Mouse (Mus musculus): ENCODE results near the gene F2r. TPM values are rescaled to one million over a fixed set of nuclear protein-coding genes. Genes with fewer than 3 reads are reported as not detected.

The F2r gene
- total RNA-seq, 2 experiments from 2014 or later: 27.9 to 30.4 TPM

DNA sequence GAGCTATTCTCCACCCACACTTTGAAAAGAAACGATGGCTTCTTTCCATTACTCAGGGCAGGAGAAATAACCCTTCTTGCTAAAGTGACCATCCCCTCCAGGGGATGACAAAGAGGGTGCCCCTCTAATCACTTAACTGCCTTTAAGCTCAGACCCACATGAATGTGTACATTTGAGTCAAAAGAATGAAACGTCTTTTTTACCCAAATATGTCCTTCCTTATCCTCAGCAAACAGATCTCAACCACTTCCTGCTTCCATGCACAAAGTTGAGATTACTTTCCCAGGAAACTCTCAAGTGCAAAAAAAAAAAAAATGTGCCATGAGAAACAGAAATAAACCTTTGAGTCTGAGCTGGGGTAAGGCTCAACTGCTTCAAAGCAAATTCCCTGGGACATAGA lies 16.2 kb upstream of the F2r start:
- intact Hi-C loops (cut with DNase I): no loop called here
- no peak for DNase-seq

DNA sequence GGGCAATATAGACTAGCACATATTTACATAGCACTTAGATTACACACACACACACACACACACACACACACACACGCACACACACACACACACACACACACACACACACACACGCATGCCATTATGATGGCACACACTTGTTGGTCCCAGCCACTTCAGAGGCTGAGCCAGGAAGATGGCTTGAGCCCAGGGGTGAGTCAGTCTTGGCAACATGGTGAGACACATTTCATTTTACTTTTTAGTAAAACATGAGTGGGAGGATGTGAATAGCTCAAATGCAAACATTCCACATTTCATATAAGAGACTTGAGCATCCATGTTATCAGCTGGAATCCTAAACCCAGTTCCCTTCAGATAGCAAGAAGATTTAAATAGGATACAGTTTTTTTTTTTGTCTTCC lies 15.1 kb upstream of the F2r start:
- intact Hi-C loops (cut with DNase I): no loop called here
- peak in 1 of 2 experiments; percentile 55 for DNase-seq

DNA sequence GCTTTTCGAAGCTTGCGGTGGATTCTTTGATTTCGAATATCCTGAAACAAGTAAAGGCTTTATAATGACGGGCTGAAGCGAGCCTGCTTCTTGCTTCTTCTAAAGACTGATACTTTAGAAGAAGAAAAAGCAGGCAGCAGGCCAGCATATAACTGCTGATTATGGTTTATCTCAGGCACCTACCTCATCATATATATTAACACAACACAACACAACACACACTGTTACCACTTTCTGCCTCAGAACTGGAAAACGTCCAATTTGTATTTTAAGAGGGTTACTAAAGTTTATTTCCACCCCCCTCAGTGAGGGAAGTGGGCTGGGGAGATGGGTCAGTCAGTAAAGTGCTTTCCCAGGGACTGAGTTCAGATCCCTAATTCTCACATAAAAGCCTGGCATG lies 13.9 kb upstream of the F2r start:
- DNase-seq: no peak
- intact Hi-C loops (cut with DNase I): no loop called here

DNA sequence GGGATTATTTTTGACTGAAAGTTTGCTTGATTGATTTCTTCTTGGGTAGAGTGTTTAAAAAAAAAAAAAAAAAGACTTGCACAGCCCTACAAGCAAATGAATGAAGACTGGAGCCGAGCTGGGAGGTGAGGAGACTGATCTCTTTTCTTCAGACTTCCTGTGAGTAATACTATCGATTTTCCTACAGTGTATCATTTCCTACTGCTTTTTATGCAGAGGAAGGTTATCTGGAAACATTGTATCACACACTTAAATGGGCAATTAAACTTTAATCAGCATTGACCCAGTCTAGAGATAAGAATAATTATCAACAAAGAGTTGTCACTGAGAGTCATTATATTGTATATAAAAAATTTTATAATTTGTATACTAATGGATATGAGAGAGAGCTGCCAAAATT lies 12.5 kb upstream of the F2r start:
- intact Hi-C loops (cut with DNase I): no loop called here
- DNase-seq: no peak

DNA sequence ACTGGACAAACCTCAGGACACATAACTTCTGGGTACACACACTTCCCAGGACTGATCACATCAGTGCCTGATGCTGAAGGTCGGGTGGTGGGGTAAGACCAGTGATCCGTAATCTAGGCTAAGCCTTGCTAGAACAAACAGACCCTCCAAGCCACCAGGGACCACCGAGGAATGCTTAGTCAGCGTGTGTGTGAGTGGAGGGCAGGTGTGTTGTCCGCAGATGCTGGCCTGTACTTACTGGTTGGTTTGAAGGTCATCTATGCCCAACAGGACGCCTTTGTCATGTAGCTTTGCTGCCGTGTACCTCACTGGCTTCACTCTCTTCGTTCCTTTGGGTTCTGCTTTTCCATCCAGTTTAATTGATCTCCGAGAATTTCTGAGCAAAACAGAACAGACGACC lies 11.5 kb upstream of the F2r start:
- no peak for DNase-seq
- intact Hi-C loops (cut with DNase I): no loop called here

DNA sequence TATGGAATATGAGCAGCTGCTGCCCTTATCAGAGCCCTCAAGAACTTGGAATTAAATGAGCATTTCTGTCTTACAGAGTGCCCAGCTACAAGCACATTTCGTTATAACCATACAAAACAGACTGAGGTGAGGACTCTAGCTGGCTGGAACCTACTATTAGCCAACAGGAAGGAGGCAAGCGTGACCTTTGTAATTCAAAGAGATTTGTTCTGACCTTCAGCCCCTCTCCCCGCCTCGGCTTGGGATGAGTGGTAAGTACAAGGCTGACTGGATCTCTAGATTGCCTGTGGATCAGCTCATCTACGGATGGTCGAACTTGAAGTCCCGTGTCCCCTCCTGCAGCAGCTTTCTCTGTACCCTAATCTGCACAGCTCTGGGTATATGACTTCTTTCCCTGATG lies 8.4 kb upstream of the F2r start:
- intact Hi-C loops (cut with DNase I): no loop called here
- no peak for DNase-seq

DNA sequence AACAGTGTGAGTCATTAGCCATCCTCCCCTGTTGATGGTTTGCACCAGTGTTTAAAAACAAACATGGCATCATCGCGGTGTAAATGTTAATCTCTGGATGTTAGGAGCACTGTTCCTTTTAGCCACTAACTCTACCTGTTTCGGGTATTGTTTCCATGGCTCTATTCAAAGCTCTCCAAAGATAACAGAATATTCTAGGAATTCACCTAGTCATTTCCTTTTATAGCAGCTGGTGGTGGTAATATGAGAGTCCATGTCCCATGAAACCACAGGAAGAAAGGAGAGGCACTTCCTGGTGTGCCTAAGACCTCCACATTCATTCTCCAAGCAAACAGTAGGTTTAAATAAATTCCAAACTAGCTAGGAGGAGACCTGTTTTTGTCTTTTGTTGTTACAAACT lies 4.8 kb upstream of the F2r start:
- intact Hi-C loops (cut with DNase I): no loop called here
- DNase-seq: no peak

DNA sequence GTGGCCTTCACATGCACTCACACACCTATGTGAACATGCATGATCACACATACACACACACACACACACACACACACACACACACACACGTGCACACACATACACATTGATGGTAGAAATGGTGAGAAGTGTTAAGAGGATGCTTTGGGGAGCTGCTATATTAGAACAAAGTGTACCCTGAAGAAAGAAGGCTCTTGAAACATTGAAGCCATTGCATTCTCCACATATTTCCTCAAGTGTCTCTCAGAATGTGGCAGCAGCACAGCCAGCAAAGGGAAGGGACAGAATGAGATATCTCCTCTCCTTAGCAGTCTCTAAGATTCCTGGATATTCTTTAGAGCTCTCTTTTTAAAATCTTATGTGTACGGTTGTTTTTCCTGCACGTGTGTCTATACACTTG lies 3.3 kb upstream of the F2r start:
- DNase-seq: no peak

DNA sequence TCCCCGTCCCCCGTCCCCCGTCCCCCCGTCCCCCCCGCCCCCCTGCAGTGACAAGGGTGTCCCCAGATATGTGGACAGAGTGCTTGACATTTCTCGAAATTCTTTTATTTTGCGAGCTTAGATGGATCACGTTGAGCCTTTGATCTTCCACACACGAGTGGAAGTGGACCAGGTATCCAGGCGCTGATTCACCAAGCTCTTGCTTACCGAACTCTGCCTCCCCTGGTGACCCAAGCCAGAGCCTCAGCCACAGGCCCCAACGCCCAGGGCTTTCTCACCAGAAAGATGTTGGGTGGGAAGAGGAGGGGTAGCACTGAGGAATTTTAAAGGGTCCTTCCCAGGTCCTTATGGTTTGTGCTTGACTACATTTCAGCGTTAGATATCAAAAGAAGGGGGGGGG lies 572 bp upstream of the F2r start:
- intact Hi-C loops (cut with DNase I): loop anchor here (2.0 to 5.0 kb wide), 2 partner anchors 40 to 57 kb away; no protein-coding TSS in a partner anchor
- DNase-seq: no peak

More for the DNA sequence above, 3.3 kb upstream of the F2r start:
- intact Hi-C loops (cut with DNase I): no loop called here

DNA sequence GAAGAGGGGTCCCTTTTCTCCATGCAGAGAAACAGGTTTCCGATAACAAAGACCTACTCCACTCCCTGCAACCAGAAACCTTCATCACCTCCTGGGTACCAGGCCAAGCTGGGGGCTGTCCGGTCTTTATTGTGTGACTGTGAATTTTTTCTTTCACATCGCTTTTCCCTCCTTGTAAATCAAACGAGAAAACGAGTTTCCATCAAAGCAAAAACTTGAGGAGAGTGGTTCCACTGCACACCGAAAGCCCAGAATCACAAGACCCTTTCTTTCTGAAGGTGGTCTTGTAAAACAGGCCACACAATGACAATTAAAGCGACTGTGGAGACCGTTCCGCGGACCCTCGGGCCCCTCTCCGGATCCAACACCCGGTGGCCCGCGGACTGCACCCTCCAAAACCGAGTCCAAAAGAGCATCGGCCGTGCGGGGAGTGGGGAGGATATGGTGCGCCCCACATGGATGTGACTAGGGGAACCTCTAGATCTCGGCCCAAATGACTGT lies 566 bp downstream of the F2r start:
- no peak for DNase-seq
- intact Hi-C loops (cut with DNase I): loop anchor here (2.0 to 5.0 kb wide), 3 partner anchors 41 to 55 kb away; no protein-coding TSS in a partner anchor

DNA sequence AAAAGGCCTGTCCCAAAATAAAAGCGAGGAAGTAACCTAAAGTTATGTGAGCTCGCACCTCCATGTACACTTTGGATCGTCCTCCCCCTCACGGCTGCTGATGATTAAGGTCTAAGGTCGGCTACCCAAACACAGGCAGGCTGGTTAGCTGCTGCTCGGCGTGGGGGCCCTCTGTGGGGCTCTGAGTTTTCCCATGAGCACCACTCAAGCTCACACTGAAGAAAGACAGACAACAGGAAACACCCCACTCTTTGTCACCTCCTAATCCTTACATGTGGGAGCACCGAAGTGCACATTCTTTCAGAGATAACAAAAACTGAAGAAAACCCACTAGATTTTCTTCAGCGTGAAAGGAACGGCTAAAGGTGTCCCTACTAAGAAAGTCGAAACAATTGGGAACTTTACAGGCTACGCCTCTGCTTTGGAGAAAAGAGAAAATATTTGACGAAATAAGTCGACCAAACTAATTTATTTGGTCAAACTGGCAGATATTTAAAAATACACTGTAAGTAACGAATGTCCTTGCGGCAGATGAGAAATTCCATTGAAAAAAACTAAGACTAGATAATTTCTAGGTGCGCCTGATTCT lies 1.1 kb downstream of the F2r start:
- no peak for DNase-seq
- intact Hi-C loops (cut with DNase I): loop anchor here (2.0 to 5.0 kb wide), 2 partner anchors 50 to 55 kb away; no protein-coding TSS in a partner anchor

DNA sequence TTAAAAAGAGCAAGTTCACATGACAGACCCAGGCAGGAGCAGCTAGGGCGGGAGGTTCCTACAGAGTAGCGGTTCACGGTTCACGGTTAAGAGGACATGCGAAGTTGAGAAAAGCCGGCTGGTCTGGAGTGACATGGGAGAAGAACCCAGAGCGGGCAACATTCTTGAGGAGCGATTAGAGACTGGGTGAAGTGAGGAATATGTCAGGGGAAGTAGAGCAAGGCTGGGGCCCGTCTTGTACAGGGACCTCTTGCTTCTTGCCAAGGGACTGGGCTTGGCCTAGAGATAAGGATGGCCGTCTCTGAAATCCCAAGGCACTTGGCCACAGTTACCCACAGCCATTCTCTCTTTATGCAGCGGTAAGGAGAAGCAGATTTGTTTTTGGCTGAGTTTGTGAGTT lies 1.8 kb downstream of the F2r start:
- DNase-seq: no peak
- intact Hi-C loops (cut with DNase I): loop anchor here (2.0 to 5.0 kb wide), 2 partner anchors 50 to 54 kb away; no protein-coding TSS in a partner anchor

DNA sequence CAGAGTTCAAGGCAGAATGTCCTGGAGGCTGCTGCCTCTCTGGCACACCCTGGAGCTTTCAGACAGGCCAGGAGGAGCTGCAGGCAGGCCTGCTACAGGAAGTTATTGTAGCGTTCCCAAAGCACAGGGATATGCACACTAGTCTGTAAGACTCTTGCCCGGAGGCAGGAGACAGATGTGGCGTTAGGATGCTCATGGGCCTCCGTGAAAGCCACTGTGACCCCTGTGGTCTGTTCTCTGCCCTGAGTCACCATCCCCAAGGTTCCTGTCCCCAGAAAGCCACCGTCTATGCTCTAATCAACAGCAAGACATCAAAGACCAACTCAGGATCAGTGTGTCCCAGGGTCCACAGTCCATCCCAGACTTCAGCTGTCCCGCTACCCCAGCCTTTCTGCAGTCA lies 3.5 kb downstream of the F2r start:
- intact Hi-C loops (cut with DNase I): loop anchor here (5.0 kb wide), 1 partner anchor 52 kb away; no protein-coding TSS in a partner anchor
- peak in 1 of 2 experiments; percentile 28 for DNase-seq

DNA sequence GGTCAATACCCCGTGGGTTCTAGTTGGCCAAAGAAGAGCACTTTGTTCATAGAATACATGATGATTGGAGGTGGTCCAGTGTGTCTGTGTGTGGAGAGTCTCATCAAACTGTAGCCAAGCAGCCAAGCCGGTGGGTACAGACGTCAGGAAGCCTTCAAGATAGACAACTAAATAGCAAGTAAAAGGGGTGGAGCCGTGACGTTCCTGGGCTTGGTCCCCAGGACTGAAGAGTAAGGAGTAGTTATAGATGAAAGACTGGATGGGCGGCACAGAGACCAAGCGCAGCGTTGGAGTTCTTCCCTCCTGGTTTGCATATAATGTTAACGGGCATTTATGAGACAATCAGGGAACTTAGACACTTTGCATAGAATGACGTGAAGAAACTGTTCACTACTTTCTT lies 6.0 kb downstream of the F2r start:
- intact Hi-C loops (cut with DNase I): no loop called here
- DNase-seq: no peak

DNA sequence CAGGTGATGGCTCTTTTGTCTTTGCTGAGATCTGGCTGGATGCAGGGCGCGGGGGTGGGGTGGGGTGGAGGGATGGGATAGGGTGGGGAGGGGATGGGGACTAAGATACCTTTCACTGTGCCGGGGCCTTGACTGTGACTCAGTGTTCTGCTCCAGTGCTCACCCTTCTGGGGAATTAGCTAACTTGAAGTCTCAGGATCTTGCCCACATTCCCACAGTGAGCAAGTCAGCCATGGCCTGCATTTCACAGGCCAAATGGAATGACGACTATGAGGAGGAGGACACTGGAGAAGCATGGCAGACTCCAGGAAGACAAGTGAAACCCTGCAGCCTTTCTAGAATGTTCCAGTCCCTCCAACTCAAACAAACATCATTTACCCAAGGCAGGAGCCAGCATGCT lies 6.5 kb downstream of the F2r start:
- intact Hi-C loops (cut with DNase I): no loop called here
- no peak for DNase-seq

DNA sequence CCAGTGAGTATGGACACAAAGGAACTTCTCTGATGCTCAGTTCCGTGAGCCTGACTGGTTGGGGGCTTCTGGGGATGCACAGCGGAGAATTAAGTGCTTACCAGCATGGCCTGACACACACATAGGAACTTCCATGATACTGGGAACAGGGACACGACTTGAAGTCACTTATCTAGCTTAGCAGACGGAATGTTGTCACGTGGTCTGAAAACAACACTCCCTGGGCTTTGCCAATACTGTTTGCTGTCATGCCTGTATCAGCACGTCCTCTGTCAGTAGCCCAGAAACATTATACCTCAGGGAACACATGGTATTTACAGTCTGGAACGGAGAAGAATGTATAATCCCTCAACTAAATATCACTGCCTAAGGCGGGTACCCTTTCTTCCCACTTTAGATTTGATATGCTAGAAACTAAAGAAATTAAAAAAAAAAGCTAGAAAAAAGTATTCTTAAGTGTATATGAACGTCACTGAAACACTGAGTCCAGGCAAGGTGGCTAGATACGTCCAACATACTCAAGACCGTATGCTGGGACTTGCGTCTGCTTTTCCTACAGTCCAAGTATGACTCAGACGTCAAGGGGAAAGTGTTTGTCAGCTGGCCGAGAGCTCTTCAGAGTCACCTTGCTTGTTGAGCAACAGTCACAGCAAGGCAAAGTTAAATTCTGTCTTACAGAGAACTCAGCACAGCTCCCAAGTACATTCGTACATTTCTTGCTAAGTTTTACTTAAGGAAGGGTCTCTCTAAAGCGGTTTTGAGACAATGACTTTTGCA lies 7.3 kb downstream of the F2r start:
- peak in 1 of 2 experiments; percentile 31 for DNase-seq

DNA sequence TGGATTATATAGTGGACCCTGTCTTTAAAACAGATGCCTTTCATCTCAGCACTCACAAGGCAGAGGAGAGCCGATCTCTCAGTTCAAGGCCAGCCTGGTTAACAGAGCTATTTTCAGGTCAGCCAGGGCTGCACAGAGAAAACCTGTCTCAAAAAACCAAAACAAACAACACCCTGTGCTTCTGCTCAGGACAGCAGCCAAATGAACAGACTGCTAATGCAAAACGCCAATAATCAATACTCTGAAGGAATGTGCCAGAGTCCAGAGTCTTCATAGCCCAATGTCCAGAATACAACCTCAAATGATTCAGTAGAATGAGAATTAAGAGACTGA lies 9.2 kb downstream of the F2r start:
- DNase-seq: no peak
- intact Hi-C loops (cut with DNase I): no loop called here

More for the DNA sequence above, 7.3 kb downstream of the F2r start:
- intact Hi-C loops (cut with DNase I): no loop called here

DNA sequence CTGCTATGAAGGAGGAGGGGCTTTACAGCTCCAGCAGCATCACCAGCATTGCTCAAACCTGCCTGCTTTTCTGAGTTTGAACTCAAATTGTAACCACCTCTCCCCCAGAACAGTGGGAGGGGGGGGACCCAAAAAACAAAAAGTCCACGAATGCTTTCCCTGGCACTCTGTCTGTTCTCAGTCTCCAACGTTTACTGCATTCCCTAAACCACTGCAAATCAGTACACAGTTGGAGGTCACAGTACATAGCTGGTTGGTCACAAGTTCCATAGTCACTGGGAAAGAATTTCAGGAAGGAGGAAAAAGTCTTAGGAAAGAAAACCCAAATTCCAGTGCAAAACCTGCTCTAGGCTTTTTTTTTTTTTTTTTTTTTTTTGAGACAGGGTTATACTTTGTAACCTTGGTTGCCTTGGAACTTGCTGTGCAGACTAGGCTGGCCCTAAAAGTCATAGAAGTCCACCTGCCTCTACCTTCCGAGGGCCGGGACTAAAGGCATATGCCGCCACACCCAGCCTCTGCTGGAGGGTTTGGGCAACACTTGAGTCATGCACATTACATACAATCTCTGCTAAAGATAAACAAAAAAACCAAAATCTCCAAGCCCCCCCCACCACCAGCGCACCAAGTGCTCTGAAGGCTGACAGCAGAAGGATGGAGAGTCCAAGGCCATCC lies 9.7 kb downstream of the F2r start:
- DNase-seq: no peak

DNA sequence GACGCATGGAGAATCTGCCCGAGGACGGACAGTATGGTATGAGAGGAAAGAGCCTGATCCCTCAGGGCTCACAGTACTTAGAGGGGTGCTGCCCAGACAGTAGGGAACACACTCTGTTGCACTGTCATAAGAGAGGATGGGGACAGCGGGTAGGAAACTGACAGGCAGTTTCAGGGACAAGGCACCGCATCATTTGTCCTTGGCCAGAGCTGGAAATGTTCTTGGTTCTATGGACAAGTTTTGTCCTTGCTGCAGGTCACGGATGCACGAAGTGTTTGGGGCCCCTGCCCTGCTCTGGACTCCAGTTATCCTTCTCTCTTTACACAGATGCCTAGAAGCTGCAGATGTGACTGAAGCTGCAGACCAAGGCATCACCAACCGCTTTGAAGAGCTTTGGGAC lies 11.3 kb downstream of the F2r start:
- DNase-seq: no peak
- intact Hi-C loops (cut with DNase I): no loop called here

More for the DNA sequence above, 9.7 kb downstream of the F2r start:
- intact Hi-C loops (cut with DNase I): no loop called here

DNA sequence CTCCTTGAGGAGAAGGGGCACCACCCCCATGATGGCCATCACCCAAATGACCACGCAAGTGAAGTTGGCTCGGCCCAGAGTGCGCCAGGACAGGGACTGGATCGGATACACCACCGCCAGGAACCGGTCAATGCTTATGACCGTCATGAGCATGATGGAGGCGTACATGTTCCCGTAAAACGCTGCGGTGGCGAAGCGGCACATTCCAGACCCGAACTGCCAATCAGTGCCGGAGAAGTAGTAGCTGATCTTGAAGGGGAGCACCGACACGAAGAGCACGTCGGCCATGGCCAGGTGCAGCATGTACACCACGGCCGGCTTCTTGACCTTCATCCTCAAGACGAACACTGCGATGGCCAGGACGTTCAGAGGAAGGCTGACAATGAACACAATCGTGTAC lies 14.0 kb downstream of the F2r start:
- intact Hi-C loops (cut with DNase I): no loop called here
- DNase-seq: no peak

DNA sequence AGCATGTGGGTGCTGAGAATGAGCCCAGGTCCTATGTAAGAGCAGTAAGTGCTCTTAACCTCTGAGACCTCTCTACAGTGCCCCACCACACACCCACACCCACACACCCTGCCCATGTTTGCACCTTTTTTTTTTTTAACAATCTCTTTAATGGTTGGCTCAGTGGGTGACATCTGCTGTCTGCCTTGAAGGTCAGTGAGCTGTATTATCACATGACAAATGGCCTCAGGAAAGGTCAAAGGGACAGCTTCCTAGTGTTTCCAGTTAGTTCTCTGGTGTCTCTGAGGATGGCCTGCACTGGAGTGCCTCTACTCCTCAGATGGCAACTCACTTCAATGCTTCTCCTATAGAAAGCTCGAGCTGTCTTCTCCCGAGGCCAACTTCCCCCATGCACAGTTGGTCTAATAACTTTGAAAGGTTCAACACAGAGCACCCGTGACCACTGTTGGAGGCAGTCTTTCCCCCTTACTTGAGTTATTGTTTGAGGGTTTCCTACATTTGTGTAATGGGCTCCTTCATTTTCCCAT lies 18.4 kb downstream of the F2r start:
- intact Hi-C loops (cut with DNase I): no loop called here
- no peak for DNase-seq
